Mouse (Mus musculus) heart, embryonic 11.5 days (tissue): ENCODE results near the gene Taf12. TPM values are rescaled to one million over a fixed set of nuclear protein-coding genes. Genes with fewer than 3 reads are reported as not detected.
A peak's percentile ranks its signal among the peaks of the same experiment; 100 is the strongest.

Experiments
- ATAC-seq: fragments of 200-750 bp; cut with Nextera tagmentation; replicated peaks from 2 replicates; pipeline ENCODE4 v1.8.0; 2017; ENCODE audit warnings: moderate library complexity; ENCODE audit not compliant: insufficient number of reproducible peaks, low FRiP score, low TSS enrichment
- H3K27ac ChIP-seq: fragments of 300-500 bp; sonication (generic); 2 replicates; pipeline ENCODE4 v1.5.1; 2014; ENCODE audit warnings: mild to moderate bottlenecking, low read depth, low read length
- H3K27me3 ChIP-seq: fragments of 300-500 bp; sonication (generic); 2 replicates; pipeline ENCODE4 v1.6.1; 2014; ENCODE audit warnings: mild to moderate bottlenecking, low read length, mixed read lengths; ENCODE audit not compliant: control insufficient read depth, insufficient read depth
- H3K36me3 ChIP-seq: fragments of 300-500 bp; sonication (generic); 2 replicates; pipeline ENCODE4 v1.6.1; 2014; ENCODE audit warnings: mild to moderate bottlenecking, low read length, moderate library complexity, mixed read lengths; ENCODE audit not compliant: control insufficient read depth, insufficient read depth
- H3K4me1 ChIP-seq: fragments of 300-500 bp; sonication (generic); 2 replicates; pipeline ENCODE4 v1.6.1; 2014; ENCODE audit warnings: low read length; ENCODE audit not compliant: control insufficient read depth, insufficient read depth
- H3K4me2 ChIP-seq: fragments of 300-500 bp; sonication (generic); 2 replicates; pipeline ENCODE4 v1.6.1; 2014; ENCODE audit warnings: mild to moderate bottlenecking, moderate library complexity
- H3K4me3 ChIP-seq: fragments of 300-500 bp; sonication (generic); 2 replicates; pipeline ENCODE4 v1.5.1; 2014; ENCODE audit warnings: low read depth, low read length
- H3K9ac ChIP-seq: fragments of 300-500 bp; sonication (generic); 2 replicates; pipeline ENCODE4 v1.6.1; 2014; ENCODE audit warnings: mild to moderate bottlenecking, low read depth, low read length, moderate library complexity
- H3K9me3 ChIP-seq: fragments of 300-500 bp; sonication (generic); replicated peaks from 2 replicates; pipeline ENCODE4 v1.6.1; 2016; ENCODE audit warnings: low read length; ENCODE audit not compliant: control insufficient read depth
- WGBS: fragments of 180-500 bp; shearing (Covaris S2); extraction: QIAGEN DNeasy Blood & Tissue Kit; methylation state at CpG from one replicate; pipeline ENCODE4 v1.1.7; 2014; ENCODE audit not compliant: insufficient replicate concordance; 5-methylcytosine and 5-hydroxymethylcytosine counted together
- polyA plus RNA-seq: library from polyadenylated mRNA; unstranded; fragments of >200 nt; fragmentation: Nextera tagmentation; extraction: Ambion mirVana; gene quantifications from 2 replicates; pipeline ENCODE4 v1.2.1, GENCODE M21; 2014

The Taf12 gene
- polyA plus RNA-seq, 1 experiment from 2014 or later: 37.3 TPM

DNA sequence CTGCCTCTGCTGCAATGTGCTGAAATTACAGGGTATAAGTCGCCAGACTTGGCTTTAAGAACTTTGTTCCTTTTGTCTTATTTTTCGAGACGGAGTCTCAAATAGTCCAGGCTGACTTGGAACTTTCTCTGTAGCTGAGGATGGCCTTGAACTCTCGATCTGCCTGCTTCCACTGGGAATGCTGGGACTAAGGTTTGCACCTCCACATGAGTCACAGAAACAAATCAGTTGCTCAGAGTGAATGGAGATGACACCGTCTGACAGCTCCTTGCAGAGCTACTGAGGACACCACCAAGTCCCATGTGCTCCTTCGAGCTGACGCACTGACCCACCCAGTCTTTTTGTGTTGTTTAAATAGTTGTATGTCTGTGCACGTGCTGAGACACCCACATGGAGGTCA, 21.0 kb upstream of the Taf12 start:
- Histone ChIP-seq H3K36me3 (peaks cover 24% of the 10 kb centered on the region), H3K4me1 (peaks cover 19% of the 10 kb centered on the region), H3K4me2 (no peak overlapping the region), H3K4me3 (no peak overlapping the region), H3K9me3 (no peaks in the 10 kb centered on the region), H3K27me3 (no peaks in the 10 kb centered on the region), H3K27ac (0 out of 2 replicates have a peak overlapping the region, but pooled peaks have one; percentile 4), H3K9ac (no peak overlapping the region)
- ATAC-seq: no peak
- 81% methylated on average over 8 of the region's 8 CpGs for WGBS

DNA sequence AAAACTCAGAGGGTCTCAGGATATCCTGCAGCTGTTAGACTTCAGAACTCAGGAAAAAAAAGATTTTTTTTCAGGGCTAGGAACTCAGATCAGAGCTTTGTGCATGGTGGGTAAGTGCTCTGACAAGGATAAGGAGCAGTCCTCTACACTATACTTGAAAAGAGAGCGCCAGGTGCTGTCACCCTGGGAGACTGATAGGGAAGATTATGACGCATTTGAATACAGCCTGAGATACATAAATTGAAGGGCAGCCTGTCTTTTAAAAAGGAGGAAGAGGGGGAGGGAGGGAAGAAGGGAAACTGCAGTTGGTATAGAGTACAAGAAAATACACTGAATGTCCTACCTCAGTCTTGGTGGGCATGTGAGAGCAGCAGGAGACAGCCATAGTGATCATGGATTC, 20.6 kb upstream of the Taf12 start:
- H3K27ac ChIP-seq: peak overlapping the region; percentile 4; the same call in 1 of the 2 replicates
- no peak overlapping the region for H3K4me3 ChIP-seq
- H3K4me1 ChIP-seq: peaks cover 21% of the 10 kb centered on the region
- H3K9ac ChIP-seq: no peak overlapping the region
- no peak for ATAC-seq
- peaks cover 22% of the 10 kb centered on the region for H3K36me3 ChIP-seq
- H3K4me2 ChIP-seq: no peak overlapping the region
- WGBS: 47% methylated on average over 2 of the region's 2 CpGs
- no peaks in the 10 kb centered on the region for H3K27me3 ChIP-seq
- no peaks in the 10 kb centered on the region for H3K9me3 ChIP-seq

DNA sequence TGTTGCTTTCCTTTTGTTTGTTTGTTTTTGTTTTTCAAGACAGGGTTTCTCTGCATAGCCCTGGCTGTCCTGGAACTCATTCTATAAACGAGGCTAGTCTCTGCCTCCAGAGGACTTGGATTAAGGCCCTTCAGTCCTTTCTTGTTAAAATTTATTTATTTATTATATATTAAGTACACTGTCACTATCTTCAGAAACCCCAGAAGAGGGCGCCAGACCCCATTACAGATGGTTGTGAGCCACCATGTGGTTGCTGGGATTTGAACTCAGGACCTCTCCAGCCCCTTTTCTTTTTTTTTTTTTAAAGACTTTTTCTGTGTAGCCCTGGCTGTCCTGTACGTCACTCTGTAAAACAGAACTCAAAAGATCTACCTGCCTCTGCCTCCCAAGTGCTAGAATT, 19.2 kb upstream of the Taf12 start:
- 70% methylated on average over 3 of the region's 3 CpGs for WGBS
- ATAC-seq: no peak

DNA sequence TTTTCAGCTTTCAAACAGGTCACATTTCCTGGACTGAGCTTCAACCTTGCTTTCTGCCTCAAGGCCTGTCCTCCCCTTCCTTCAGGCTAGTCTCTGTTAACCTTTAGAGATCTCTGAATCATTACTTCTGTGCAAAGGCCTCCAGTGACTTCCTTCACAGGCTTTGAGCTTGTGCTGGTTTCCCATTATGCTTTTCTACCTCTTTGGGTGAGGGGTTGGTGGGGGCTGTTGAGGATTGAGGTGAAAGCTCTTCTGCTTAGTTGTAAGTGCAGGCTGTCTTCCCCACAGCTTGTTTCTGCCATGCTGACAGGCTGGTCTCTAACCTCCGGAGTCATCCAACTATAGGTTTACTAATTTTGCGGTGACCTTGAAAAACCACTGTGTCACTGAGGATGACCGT, 17.8 kb upstream of the Taf12 start:
- no peaks in the 10 kb centered on the region for H3K9me3 ChIP-seq
- H3K4me1 ChIP-seq: peaks cover 37% of the 10 kb centered on the region
- no peak overlapping the region for H3K27ac ChIP-seq
- no peak for ATAC-seq
- H3K4me3 ChIP-seq: no peak overlapping the region
- no peaks in the 10 kb centered on the region for H3K27me3 ChIP-seq
- no peak overlapping the region for H3K4me2 ChIP-seq
- no peak overlapping the region for H3K9ac ChIP-seq
- 83% methylated on average over 3 of the region's 3 CpGs for WGBS
- H3K36me3 ChIP-seq: 0 out of 2 replicates have a peak, but pooled peaks cover 6% of the 10 kb centered on the region

More for the DNA sequence above, 19.2 kb upstream of the Taf12 start:
- Histone ChIP-seq H3K36me3 (peaks cover 17% of the 10 kb centered on the region; the same call in 1 of the 2 replicates), H3K27me3 (no peaks in the 10 kb centered on the region), H3K9me3 (no peaks in the 10 kb centered on the region), H3K27ac (no peak overlapping the region), H3K9ac (no peak overlapping the region), H3K4me1 (peaks cover 34% of the 10 kb centered on the region), H3K4me3 (no peak overlapping the region), H3K4me2 (no peak overlapping the region)

DNA sequence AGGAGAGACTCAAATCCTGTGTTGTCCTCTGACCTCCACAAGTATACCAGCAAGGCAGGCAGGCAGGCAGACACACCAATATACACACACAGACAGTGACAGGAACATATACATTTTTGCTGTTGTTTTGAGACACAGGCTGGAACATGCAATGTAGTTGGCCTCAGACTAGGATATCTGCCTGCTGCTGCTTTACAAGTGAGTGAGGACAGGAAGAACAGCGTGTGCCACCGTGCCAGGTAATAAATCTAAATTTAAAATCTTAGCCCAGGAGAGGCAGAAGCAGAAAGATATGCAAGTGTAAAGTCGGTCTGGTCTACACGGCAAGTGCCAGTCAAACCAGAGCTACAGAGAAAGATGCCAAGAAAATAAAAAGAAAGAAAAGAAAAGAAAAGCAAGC, 14.9 kb upstream of the Taf12 start:
- no peak for ATAC-seq
- H3K9me3 ChIP-seq: no peaks in the 10 kb centered on the region
- H3K9ac ChIP-seq: peak overlapping the region; percentile 24; the same call in 1 of the 2 replicates
- peak overlapping the region; percentile 91; the same call in 1 of the 2 replicates for H3K4me2 ChIP-seq
- 70% methylated on average over 4 of the region's 4 CpGs for WGBS
- H3K36me3 ChIP-seq: no peaks in the 10 kb centered on the region
- H3K4me3 ChIP-seq: no peak overlapping the region
- H3K4me1 ChIP-seq: peaks cover 26% of the 10 kb centered on the region
- H3K27me3 ChIP-seq: no peaks in the 10 kb centered on the region
- H3K27ac ChIP-seq: no peak overlapping the region

DNA sequence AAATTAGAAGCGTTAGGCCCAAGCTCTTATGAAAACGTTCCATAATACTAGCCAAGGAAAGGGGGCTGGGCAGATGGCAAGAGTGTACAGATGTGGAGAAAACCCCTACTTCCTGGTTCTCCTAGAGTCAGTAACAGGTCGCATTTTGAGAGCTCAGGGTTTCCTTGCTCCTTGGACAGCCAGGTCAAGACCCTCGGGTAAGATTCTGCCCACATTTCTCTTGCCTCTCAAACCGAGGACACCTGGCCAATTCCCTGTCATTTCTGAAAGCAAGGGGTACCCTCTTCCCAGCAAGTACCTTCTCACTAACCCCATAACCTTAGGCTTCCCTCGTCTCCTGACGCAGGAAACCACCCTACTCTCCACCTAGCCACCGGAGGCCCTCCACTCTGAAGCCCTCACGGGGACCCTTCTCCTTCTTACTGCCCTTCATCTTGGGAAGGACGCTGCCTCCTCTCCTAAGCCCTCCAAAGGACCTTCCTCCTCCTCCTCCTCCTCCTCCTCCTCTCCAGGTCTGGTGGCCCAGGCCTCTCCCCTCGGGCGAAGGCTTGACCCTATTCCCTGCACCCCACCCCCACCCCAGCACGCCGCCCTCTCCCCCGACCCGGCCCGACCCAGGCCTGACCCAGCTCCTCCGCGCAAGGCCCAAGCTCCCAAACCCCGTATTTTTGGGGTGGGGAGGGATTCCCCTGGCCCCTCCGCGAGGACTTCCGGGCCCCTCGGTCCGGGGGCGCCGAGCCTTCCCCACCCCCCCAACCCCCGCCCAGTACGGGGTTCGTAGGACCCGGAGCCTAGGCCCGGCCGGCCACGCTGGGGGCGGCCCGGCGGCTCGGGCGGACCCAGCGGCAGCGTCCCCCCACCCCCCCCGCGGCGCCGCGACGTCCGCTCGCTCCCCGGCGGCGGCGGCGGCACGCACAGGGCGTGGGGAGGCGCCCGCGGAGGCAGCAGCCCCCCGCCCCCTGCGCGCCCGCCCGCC, 13.5 kb upstream of the Taf12 start:
- ATAC-seq: peak; percentile 70
- H3K36me3 ChIP-seq: no peaks in the 10 kb centered on the region
- H3K27ac ChIP-seq: peak overlapping the region; percentile 97
- no peaks in the 10 kb centered on the region for H3K27me3 ChIP-seq
- H3K9ac ChIP-seq: peak overlapping the region; percentile 98
- peak overlapping the region; percentile 93 for H3K4me3 ChIP-seq
- 5% methylated on average over 27 of the region's 64 CpGs for WGBS
- H3K4me2 ChIP-seq: peak overlapping the region; percentile 91
- no peaks in the 10 kb centered on the region for H3K9me3 ChIP-seq
- H3K4me1 ChIP-seq: peaks cover 23% of the 10 kb centered on the region

DNA sequence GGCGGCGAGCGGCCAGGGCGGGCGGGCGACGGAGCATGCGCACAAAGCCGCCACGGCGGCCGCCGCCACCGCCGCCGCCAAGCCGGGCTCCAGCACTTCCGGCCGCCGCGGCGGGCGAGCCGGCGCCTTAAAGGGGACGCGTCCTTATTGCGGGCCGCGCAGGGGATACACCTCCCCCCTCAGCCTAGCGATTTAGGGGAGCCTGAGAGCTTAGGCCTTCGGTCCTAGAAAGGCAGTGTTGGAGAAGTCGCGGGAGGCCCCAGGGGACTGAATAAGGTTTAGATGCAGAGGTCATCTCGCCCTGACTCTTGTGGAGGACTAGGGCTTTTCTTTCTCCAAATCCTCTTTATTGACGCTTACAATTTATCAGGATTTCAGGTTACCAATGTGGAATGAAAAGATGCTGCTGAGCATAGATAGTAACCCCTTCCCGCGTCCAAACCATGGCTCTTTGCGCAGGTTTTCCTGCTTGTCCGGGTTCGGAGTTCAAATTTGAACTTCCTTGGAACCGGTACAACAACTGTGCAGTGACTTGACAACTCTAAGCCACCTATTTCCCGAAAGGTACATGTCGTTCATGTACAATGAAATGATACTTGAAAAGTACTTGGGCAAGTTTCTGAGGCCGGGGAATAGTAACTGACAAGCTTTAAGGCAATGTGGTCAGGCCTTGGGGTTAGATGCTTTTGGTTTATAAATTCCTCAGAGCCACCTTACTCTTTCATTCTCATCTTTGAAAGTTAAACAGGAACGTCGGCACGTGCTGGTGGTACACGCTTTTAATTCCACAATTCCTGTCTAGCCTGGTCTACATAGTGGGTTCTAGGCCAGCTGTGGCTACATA, 12.4 kb upstream of the Taf12 start, which contains the start of gene Gmeb1:
Gmeb1 (minus strand) TSS at position 89 of the 844 bp plus-strand sequence.
- Histone ChIP-seq H3K4me2 (peak within 1 kb of the TSS; percentile 91), H3K27ac (peak within 1 kb of the TSS; percentile 97), H3K27me3 (no peaks in the 10 kb centered on the region), H3K9me3 (no peaks in the 10 kb centered on the region), H3K4me1 (peaks cover 18% of the 10 kb centered on the region), H3K4me3 (peak within 1 kb of the TSS; percentile 93), H3K36me3 (no peaks in the 10 kb centered on the region), H3K9ac (peak within 1 kb of the TSS; percentile 98)
- ATAC-seq: peak; percentile 73
- 15% methylated on average over 37 of the region's 49 CpGs for WGBS

DNA sequence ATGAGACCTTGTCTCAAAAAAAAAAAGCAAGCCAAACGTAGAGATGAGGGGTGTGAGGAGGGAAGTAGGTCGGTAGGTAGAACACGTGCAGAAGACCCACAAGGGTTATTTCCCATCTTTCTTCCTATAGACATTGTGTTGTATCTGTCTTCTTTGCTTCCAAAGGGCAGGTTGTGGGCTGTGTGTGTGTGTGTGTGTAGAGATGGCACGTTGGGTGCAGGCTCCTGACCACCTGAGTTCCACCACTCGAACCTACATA, 11.9 kb upstream of the Taf12 start:
- H3K4me1 ChIP-seq: peaks cover 17% of the 10 kb centered on the region
- H3K4me3 ChIP-seq: no peak overlapping the region
- H3K36me3 ChIP-seq: no peaks in the 10 kb centered on the region
- H3K4me2 ChIP-seq: peak overlapping the region; percentile 91
- H3K27ac ChIP-seq: no peak overlapping the region
- H3K9ac ChIP-seq: peak overlapping the region; percentile 98; the same call in 1 of the 2 replicates
- no peak for ATAC-seq
- WGBS: 75% methylated on average over 5 of the region's 5 CpGs
- no peaks in the 10 kb centered on the region for H3K27me3 ChIP-seq
- H3K9me3 ChIP-seq: no peaks in the 10 kb centered on the region
